Mouse (Mus musculus) ovary, postnatal 10 days (tissue): ENCODE measurements around the gene Smoc1.
A peak's percentile ranks its signal among the peaks of the same experiment; 100 is the strongest.

Experiments used
- DNase-seq: peaks from one replicate; pipeline ENCODE4 v3.0.0; 2022; ENCODE audit warnings: low spot score

The Smoc1 gene

DNA sequence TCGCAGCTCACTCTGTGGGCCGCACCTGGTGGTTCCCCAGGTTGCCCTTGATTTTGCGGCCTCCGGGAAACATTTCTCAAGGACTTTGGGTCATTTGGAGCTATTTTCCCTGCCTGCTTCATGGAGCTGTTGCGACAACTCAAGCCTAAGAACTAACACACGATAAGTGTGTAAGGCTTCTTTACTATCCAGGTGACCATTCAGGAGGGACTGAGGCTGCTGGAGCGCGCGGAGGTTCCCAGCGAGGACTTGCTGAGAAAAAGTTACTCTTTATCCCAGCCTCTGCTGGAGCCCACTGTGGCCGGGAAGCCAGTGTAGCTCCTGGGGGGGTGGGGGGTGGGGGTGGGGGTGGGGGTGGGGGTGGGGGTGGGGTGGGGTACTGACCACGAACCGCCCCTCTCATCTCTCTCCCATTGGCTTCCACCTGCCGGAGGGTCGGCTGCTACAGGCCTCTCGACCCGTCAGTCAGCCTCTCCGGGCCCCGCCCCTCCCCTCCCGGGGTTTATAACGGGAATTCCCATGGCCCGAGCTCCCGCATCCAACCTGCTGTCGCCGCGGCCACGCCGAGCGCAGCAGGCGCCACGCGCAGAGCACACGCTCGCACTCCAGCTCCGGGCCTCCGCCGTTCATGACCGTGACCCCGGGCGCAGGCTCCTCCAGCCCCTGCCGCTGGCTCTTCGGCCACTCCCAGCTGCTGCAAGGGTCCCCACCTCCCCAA is at the start of gene Smoc1:
Gene Smoc1 (plus strand): TSS at position 532 of the 718 bp plus-strand sequence.
- DNase-seq = no peak

DNA sequence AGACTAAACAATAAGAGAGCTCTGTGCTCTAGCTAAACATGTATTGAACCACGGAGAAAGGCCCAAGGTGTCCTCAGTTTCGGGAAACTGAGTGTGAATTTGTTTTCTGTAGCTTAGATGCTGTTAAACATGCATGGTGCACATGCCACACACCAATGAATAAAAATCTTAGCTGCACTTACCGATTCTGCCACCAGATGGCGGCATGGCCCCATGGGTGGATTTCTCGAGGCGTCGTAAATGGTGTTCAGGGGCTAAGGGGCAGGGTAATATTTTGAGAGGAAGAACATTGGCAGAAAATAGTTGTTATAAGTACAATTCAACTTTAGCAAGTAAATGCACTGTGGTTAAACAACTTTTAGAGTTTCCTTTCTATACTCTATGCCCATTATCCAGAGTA is 44.3 kb upstream of the Smoc1 start:
- DNase-seq = peak; percentile 65

GRCm38 (mm10) chr12:80983695-80984094 is 42.9 kb upstream of the Smoc1 start:
- no peak for DNase-seq

GRCm38 (mm10) chr12:80986628-80987027 is 40.0 kb upstream of the Smoc1 start:
- no peak for DNase-seq

GRCm38 (mm10) chr12:80988286-80988685 is 38.3 kb upstream of the Smoc1 start:
- no peak for DNase-seq

DNA sequence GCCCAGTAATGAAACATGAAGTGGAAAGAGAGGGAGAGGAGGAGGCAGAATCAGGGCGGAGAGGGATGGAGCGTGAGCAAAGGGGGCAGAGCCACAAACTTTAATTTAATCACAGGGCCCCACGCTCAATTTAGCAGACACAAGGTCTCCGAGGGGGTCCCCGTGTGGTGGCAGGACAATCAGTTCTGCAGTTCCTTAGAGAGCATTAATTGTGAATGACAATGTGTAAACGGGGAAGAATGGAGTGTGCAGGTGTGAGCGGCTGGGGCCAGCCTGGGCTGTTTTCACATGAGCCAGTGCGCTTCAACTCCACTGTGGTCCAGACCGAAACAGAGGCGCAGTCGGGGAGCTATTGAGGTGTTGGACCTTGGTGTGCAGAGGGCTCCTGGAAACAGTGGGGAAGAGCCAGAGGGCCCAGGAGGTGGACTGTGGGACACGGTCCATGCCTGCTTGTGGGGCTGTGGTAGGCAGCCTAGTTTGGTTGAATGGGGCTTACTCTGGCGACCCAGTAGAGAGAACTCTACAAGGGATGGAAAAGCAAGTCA is 35.6 kb upstream of the Smoc1 start:
- DNase-seq = no peak

GRCm38 (mm10) chr12:80991806-80992205 is 34.8 kb upstream of the Smoc1 start:
- DNase-seq = no peak

DNA sequence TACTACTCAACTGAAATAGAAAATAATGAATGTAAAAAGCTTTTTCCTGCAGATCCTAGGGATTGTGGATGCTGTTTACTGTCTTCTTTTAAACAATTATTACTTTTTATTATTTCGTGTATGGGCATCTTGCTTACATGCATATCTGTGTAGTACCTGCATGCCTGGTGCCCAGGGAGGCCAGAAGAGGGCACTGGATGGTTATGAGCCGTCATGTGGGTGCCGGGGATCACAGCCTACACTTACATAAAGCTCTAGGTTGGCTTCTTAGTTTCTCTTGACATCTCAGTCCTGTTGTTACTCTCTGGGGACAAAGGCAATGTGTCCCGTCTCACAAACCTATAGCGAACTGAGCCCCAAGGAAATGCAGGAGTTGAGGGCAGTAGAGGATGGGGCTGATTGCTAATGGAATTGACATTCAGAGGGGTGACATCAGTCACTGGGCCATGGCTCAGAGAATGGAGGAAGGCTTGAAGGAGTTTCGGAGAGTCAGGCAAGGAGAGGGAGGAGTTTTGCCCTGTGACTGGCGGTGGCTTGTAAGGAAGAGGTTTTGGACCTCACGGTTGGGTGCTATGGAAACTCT is 34.0 kb upstream of the Smoc1 start:
- no peak for DNase-seq

DNA sequence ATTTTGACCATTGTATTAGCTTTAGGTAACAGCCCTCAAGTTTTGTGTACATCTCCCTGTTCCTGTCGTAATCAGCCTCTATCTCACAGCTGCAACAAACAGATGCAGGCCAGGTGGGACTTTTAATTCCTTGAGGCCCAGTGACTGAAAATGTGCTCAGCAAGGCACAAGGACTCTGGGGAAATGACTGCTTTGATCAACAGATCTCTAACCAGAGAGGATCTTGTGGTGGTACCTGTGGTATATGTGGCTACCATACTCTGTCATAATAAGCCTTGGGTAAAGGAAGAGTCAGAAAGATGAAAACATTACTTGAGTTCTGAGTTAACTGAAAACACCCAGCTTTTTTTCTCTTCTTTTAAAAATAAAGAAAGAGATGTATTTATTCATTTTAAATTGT is 32.8 kb upstream of the Smoc1 start:
- no peak for DNase-seq

DNA sequence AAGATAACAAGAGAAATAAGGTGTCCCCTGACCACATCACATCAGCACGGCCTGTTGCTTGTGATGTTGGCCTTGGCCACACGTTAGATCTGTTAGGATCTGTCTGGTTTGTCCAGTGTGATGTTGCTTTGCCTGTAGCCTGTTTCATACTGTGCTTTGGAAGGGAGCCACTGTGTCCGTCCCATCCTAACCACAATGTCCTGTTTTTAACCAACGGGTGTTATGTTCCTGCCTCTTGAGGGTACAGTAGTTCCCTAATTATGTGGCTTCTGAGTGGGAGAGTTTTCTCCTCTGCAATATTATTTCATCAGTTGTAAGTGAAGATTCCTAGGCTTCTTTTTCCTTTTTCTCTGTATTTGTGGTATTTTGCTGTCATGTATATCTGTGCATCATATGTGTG is 31.3 kb upstream of the Smoc1 start:
- no peak for DNase-seq

DNA sequence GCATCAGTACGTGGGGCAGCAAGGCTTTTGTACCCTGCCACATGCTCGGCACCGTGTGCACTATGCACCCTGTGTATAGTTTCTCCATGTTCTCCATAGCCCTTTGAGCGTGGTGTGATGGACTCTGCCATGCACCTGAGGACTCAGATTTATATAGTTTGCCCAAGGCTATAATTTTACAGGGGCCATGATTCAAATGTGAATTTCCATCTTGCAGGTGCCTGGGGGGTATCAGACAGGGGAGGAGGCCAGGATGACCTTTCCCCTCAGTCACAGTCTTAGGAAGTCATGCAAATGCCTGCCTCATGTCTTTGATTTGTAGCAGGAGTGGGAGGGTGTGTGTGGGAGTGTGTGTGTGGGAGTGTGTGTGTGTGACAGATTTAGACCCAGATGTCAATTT is 29.0 kb upstream of the Smoc1 start:
- DNase-seq = no peak

DNA sequence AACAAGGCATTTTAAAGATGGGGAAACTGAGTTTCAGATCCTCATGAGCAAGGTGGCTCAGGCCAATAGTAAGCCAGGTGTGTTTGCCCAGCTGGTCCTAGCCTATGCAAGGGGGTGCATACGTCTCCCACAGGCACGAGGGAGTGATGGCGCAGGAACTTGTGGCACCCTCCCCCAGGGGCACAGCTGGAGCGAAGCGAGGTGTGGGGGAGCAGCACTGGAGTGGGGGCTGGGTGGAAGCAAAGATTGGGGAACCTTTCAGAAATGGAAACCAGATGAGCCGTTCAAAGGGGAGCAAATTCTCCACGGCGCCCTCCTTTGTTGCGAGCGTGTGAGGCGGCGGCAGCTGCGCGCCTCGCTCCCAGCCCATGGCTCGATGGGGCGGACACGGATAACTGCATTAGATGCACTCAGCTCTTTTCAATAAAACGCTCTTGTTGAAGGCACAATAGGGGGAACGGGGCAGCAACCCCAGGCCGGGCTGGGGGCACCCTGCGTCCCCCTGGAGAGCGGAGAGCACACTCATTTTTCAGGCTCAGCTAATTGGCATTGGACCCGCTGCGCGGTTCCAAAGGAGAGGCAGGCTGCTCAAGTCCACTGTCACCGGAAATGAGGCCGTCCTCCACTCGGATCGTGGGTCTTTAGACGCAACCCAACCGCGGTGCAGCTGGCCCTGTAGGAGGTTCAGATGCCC is 27.9 kb upstream of the Smoc1 start:
- DNase-seq = no peak

GRCm38 (mm10) chr12:81000924-81001323 is 25.7 kb upstream of the Smoc1 start:
- DNase-seq = no peak

GRCm38 (mm10) chr12:81002841-81003635 is 23.6 kb upstream of the Smoc1 start:
- no peak for DNase-seq

- DNase-seq = no peak
These were observed 16.8 kb upstream of the Smoc1 start for GRCm38 (mm10) chr12:81009813-81010212.

DNA sequence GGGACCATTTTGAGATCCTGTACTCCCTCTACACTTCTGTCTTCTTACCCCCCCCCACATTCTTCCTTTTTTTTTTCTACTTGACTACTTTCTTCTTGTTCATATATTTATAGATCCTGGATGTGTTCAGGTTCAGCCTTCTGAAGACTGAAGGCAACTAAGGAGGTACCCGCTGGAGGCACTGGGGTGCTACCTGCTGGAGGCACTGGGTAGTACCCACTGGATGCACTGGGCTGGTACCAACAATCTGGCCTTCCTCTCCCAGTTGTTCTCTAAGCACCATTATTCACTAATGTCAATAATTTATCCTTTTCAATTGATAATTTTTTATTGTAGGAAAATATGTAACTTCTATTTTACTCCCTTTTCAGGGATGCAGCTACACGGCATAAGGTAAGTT is 14.6 kb upstream of the Smoc1 start:
- no peak for DNase-seq

- no peak for DNase-seq
These were observed 13.1 kb upstream of the Smoc1 start for GRCm38 (mm10) chr12:81013496-81013895.

DNA sequence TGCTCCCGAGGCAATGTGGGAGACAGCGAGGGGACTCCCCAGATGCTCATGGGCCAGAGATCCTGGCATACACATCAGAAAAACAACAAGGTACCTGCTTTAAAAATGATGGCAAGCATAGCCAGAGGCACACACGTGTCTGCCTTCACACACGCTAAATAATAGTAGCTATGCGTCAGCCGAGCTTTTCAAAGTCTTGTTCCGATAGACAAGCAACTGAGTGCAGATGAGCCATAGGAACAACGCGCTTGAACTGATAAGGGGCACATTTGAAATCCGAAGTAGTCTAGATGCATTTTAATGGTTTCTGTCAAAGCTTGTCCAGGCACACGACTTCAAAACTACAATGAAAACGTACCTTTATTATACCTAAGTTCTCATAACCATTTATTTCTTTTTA is 9.0 kb upstream of the Smoc1 start:
- no peak for DNase-seq

DNA sequence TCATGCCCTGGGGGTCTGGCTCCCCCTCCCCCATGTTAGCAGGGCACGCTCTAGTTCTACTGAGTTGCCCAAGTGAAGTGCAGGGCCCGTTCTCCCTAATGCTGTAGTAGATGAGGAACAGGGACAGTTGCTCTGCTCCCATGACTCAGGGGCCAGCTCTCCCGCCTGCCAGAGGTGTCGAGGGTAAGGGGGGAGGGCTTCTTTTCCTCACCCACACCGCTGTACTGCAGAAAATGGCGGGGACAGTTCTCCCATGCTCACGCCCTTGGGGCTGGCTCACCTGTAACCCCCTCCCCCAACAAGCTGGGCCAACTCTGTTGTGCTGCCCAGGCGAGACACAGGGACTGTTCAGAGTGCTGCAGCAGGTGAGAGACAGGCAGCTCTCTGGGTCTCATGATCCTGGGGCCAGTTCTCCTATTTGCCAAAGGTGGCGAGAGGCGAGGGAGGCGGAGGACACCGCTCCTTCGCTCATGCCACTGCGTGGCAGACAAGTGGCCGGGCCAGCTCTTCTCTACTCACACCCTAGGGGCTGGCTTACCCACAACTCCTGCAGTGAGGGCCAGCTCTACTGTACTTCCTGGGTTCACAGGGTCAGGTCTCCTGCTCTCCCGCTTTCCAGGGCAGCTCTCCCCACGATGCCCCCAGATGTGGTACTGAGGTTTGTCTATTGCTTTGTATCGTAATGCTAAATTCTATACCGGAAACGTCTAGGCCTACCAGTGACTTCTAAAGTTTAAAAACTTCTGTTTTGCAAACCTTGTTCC is 7.9 kb upstream of the Smoc1 start:
- DNase-seq = no peak

- DNase-seq = no peak
These were observed 7.2 kb upstream of the Smoc1 start for GRCm38 (mm10) chr12:81019280-81019935.

DNA sequence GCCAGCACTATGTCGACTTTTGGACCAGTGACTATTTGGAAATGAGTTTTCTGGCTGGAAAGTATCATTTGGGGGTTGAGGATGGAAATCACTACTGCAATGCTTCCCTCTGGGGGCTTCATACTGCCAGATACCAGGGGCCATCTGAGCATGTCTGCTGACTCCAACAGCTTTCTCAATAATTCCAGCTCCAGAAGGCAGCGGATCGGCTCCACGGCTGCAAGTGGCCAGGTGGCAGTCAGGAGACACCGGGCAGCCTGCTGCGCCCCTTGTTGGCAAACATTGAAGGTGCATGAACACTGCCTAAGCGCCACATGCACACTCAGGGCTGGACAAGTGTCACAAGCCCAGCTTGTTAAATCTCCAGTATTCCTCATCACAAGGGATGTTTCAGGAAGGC is 2.2 kb upstream of the Smoc1 start:
- no peak for DNase-seq
